Mouse (Mus musculus) left cerebral cortex, adult 9 months (tissue): ENCODE measurements at regions not wholly inside any gene's neighbourhood (a gene's known extent, or its start where the extent isn't known, plus 50 kb on each side); places are given as distances from the start of the nearest gene placed in this dataset.

ENCODE experiments used
- DNase-seq, 2 experiments: peaks; one replicate each; pipeline ENCODE4 v3.0.0; 2022; ENCODE audit warnings: low spot score in 2 of 2

DNA sequence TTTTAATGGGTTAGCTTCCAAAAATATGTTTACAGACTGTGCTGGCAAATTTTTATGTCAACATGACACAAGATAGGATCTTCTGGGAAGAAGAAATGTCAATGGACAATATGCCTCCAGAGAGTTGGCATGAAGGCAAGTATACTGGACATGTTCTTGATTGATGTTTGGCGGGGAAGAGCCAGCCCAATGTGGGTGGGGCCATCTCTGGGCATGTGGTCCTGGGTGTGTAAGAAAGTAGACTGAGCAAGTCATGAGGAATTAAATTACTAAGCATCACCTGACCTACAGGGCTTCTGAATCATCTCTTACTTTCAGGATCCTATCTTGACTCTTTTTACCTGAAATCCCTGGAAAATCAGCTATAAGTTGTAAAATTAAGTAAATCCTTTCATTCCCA lies 525.0 kb upstream of the Grm7 start:
- DNase-seq: no peak

DNA sequence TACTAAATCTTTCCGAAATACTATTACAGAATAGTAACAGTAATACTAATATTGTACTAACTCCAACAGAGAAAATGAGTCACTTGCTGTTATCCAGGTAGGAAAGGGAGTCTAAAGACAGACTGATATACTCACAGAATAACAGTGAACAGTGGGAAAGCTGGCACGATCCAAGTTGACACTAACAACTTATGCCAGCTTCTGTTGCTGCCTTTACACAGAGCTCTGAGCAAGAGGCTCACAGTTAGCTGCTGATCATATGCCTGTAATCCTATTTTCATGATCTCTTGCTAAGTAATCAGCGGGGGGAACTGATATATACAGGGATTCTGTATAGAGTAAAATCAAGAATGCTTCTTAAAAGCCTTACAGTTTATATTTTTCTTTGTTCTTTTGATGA lies 513.1 kb upstream of the Grm7 start:
- DNase-seq: no peak

DNA sequence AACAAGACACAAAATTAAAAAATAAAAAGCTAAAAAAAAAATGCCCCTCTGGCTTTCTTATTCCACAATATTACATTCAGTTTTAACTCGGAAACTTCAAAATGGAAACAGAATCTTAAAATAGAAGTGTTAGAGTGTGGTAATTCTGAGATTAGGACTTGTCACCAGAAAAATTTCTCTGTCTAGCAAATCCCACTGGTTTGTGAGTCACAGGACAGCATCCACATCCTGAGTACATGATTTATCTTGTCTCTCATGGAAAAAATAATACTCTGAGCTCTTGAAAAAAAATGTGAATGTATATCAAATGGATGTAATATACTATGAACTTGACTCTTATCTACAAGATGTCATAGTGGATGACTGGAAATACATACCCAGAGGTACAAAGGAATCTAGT lies 511.8 kb upstream of the Grm7 start:
- no peak for DNase-seq

DNA sequence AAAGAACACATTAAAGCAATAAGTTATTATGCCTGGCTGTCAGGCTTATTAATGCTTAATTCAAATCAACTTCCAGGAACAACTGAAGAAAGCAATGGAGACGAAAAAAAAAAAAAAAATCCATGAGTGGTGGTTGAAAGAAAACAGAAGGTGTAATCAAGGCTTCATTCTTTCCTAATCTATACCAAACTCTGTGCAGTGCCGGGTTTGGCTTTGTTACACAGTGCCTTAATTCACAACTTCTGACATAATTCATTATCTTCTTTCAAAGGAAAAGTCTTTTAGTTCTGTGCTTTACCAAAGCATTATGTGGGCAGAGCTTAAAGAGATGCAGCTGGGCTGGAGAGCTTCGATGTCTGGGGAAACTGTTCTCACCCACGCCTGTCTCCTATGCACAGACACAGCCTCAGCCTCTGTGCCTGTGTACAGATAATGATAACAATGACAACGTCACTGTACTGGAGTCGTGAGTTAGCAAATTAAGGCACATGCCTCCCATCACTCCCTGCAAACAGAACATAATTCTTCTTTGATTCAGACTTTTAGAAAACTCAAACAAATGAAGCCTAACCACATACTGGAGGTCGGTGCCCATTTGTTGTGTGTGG lies 508.2 kb upstream of the Grm7 start:
- DNase-seq: peak; percentile 66 to 71

DNA sequence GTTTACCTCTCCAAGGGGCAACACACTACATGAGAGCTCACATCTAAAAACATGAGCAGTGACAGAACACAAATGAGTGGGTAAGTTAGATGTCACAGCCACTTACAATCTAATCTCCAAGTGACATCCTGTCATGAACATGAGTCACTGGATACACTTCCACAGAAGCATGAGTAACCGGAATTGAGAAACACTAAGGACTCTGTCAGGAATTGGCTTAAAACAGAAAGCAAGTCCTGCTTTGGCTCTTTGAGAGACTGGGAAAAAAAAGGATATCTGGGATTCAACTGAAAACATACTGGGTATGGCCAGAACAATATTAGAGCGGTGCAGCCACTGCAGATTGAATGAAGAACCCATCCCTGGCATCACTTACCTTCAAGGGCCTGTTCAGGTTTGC lies 506.0 kb upstream of the Grm7 start:
- DNase-seq: peak in 1 of 2 experiments; percentile 2

DNA sequence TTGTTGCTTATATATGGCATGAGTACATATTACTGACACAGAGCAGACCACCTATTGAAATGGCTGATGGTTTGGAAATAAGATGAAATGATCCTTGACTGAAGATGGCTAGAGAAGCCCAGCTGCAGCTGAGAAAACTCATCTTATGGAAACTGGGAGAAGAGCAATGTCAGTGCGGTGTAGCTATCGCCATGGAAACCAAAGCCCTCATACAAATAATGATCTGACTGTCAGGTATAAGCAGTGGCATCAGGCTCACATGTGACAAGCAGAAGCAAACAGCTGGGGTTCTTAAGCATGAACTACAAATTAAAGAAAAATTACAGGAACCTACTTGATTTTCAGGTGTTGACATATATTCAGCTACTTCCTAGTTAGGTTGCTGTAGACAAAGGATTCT lies 476.8 kb upstream of the Grm7 start:
- no peak for DNase-seq

DNA sequence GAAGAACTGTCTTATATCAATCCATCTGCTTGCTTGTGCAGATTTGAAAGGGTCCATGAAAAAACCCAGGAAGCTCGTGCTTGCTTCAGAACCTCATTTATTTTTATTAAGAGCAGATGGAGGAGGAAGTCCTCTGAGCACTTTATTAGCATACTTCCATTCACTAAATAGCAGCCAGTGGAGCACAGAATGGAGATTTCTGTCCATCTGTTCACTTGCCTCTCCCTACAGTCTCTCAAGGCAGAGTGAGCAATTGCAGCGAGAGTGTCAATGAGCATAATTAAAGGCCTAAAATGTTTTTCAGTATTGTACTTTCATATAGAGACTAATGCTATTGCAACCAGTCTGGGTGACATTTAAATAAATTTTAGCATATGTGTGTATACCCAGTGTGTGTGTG lies 439.4 kb upstream of the Grm7 start:
- DNase-seq: no peak

DNA sequence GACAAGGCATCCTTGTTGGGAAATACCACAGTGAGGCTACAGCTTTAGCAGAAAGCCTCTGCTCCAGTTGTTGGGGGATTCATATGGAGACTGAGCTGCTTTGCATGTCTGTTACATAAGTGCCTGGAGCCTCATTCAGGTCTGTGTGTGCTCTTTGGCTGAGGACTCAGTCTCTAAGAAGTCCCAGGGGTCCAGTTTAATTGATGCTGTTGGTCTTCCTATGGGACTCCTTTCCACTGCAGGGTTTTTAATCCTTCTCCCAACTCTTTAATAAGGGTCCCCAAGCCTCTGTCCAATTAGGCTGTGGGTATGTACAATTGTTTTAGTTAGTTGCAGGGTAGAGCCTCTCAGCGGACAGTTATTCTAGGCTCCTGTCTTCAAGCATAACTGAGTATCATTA lies 436.6 kb upstream of the Grm7 start:
- DNase-seq: no peak

DNA sequence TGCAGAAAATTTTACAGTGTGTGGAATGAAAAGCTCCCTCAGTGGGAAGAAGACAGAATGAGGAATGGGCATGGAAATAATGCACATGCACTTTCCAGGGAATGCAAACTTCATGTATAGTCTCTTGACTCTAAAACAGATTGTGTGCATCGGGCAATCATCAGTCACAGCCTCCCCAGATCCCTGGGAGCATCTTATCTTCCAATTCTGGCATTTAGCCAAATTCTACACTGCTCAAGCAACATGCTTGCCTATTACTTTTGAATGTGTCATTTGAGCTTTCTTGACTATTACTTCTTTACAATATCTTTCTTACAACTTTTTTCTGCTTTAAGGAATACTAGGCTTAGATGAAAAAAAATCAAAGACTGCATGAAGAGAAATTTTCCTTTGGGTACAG lies 397.9 kb upstream of the Grm7 start:
- DNase-seq: no peak

DNA sequence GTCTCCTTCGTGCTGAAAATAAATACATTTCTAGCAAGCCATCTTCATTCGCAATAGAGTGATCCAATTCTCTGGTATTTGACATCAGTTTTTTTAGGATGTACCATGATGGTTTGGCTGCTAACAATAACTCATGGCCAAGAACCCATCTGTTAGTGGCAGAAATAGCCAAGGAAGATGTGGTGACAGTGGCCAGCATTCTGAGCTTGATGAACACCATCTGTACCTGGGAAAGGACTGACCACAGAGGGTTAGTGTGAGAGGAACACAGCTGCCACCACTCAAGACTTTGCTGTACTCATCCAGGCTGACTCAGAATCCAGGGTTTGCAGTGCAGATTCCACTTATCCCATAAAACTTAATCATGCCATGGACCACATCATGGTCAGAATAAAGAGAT lies 348.8 kb upstream of the Grm7 start:
- peak in 1 of 2 experiments; percentile 12 for DNase-seq
